In genomic region chr13:96507541-96507940, GRCm38 (mm10) we compare ENCODE assay signal across 30 mouse cellular contexts. TPM values are rescaled to one million over a fixed set of nuclear protein-coding genes. Genes with fewer than 3 reads are reported as not detected.
"Had no signal": no experiment of that assay in that cellular context is flagged by ENCODE, and none has a peak within 500 bp of the region (broad histone marks: within the 10 kb centered on the region; RNA-seq: fewer than 3 reads in every experiment).

No protein-coding gene starts in this region.

- H3K4me2 ChIP-seq: heart, embryonic 12.5 days; hindbrain, embryonic 12.5 days; hindbrain, embryonic 14.5 days; intestine, embryonic 15.5 days; limb, embryonic 12.5 days had no signal

- H3K9me3 ChIP-seq: heart, embryonic 10.5 days; heart, embryonic 12.5 days; hindbrain, embryonic 10.5 days; hindbrain, embryonic 12.5 days; intestine, embryonic 15.5 days; limb, embryonic 10.5 days; limb, embryonic 12.5 days had no signal

- H3K4me1 ChIP-seq: hindbrain, embryonic 10.5 days; hindbrain, embryonic 12.5 days; intestine, embryonic 15.5 days; limb, embryonic 12.5 days had no signal

- H3K4me3 ChIP-seq: gastrocnemius, adult 2 months; heart, embryonic 10.5 days; heart, embryonic 12.5 days; hindbrain, embryonic 10.5 days; hindbrain, embryonic 12.5 days; intestine, embryonic 15.5 days; layer of hippocampus, adult 2 months; left cerebral cortex, adult 2 months; limb, embryonic 10.5 days; limb, embryonic 12.5 days had no signal

- ATAC-seq: hindbrain, embryonic 16.5 days; inflammation-experienced regulatory T-cells, adult 6 months; intestine, embryonic 15.5 days; intestine, postnatal 0 days had no signal

- H3K27me3 ChIP-seq: heart, embryonic 12.5 days; hindbrain, embryonic 12.5 days; intestine, embryonic 15.5 days; limb, embryonic 12.5 days had no signal

- H3K9ac ChIP-seq: heart, embryonic 12.5 days; hindbrain, embryonic 12.5 days; hindbrain, embryonic 14.5 days; intestine, embryonic 15.5 days; limb, embryonic 12.5 days had no signal

- DNase-seq: gastrocnemius, adult 2 months; gastrocnemius, postnatal 10 days; gastrocnemius, postnatal 25 days; heart, adult 18-20 months; heart, postnatal 10 days; heart, postnatal 4 days; kidney, adult 18-20 months; kidney, adult 8-10 months; kidney, postnatal 10 days; kidney, postnatal 25 days; kidney, postnatal 4 days had no signal

- H3K36me3 ChIP-seq: heart, embryonic 10.5 days; heart, embryonic 12.5 days; hindbrain, embryonic 12.5 days; intestine, embryonic 15.5 days had no signal

- H3K27ac ChIP-seq: gastrocnemius, adult 2 months; heart, embryonic 10.5 days; hindbrain, embryonic 10.5 days; hindbrain, embryonic 12.5 days; hindbrain, embryonic 14.5 days; intestine, embryonic 15.5 days; layer of hippocampus, adult 2 months; left cerebral cortex, adult 2 months; limb, embryonic 10.5 days; limb, embryonic 12.5 days had no signal

RNA-seq across cellular contexts. Expression of gene Gm17622, which starts 17.0 kb away (rescaled TPM):
- polyA plus RNA-seq: frontal cortex, adult 2 months; heart, embryonic 10.5 days; heart, embryonic 12.5 days; heart, embryonic 14.5 days; heart, embryonic 16.5 days; hindbrain, embryonic 10.5 days; hindbrain, embryonic 12.5 days; hindbrain, embryonic 14.5 days; hindbrain, embryonic 16.5 days; inflammation-experienced regulatory T-cells, adult 6 months; intestine, embryonic 15.5 days; intestine, postnatal 0 days; kidney, embryonic 14.5 days; kidney, embryonic 16.5 days; limb, embryonic 10.5 days; limb, embryonic 12.5 days; limb, embryonic 14.5 days had no signal

RNA-seq across cellular contexts. Expression of gene Ankdd1b, which starts 36.5 kb away (rescaled TPM):
- polyA plus RNA-seq: hindbrain, embryonic 10.5 days; hindbrain, embryonic 14.5 days; inflammation-experienced regulatory T-cells, adult 6 months; kidney, embryonic 16.5 days; limb, embryonic 10.5 days had no signal
